Mouse (Mus musculus): ENCODE measurements at regions not wholly inside any gene's neighbourhood (a gene's known extent, or its start where the extent isn't known, plus 50 kb on each side); places are given as distances from the start of the nearest gene placed in this dataset.

DNA sequence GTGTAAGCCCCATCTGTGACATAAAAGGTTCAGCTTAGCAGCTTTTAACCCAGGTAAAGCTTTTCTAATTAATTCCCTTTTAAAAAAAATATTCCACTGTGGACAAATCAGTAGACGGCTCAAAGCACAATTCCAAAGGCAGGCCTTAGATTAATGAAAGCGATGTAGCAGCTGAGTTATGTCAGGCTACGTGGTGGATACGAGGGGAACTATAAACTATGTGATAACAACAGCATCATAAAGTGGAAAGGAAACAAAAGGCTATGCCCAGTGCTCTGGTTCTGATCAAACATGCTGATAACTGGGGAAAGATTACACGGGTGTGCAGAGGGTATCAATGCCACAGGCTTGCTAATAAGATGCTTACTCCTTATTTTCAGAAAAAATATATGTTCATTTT, 184.3 kb upstream of the Rag2 start:
- no peak overlapping the region for H3K4me2 ChIP-seq (ENCODE audit: insufficient read depth, low read depth, poor library complexity, severe bottlenecking)
- H3K4me3 ChIP-seq (replicated peaks in 1 of 3; ENCODE audit: low read depth in 2 of 3, low read length in 2 of 3, poor library complexity in 1 of 3): no peak overlapping the region
- H3K79me2 ChIP-seq (replicated peaks; ENCODE audit: control insufficient read depth, extremely low read depth, insufficient read depth, poor library complexity, severe bottlenecking): no peaks in the 10 kb centered on the region
- no peak for TF ChIP-seq ZNF384 (IDR thresholded peaks at IDR 0.05; ENCODE audit: low read depth, low read length)
- TF ChIP-seq MEF2A (IDR thresholded peaks at IDR 0.05; ENCODE audit: borderline replicate concordance, low read depth, low read length): no peak
- TF ChIP-seq HCFC1 (IDR thresholded peaks at IDR 0.05; ENCODE audit: low read depth, low read length): no peak
- no peak for TF ChIP-seq SIN3A (IDR thresholded peaks at IDR 0.05; ENCODE audit: low read length)
- TF ChIP-seq RCOR1 (conservative IDR thresholded peaks at IDR 0.05; ENCODE audit: low read depth, low read length): no peak
- no peak for TF ChIP-seq EP300 (IDR thresholded peaks at IDR 0.05; ENCODE audit: low read length)
- no peak for TF ChIP-seq MAX (IDR thresholded peaks at IDR 0.05; ENCODE audit: low read length)
- no peak for TF ChIP-seq CTCF (conservative IDR thresholded peaks at IDR 0.05 in 1 of 2, IDR thresholded peaks at IDR 0.05 in 1 of 2; ENCODE audit: low read depth in 2 of 2, low read length in 2 of 2)
- no peak for TF ChIP-seq ZKSCAN1 (IDR thresholded peaks at IDR 0.05; ENCODE audit: borderline replicate concordance, low read depth, low read length)
- TF ChIP-seq MXI1 (IDR thresholded peaks at IDR 0.05; ENCODE audit: low read depth, low read length): no peak
- no peak for TF ChIP-seq NELFE (IDR thresholded peaks at IDR 0.05; ENCODE audit: low read depth, low read length)
- no peak for TF ChIP-seq RAD21 (IDR thresholded peaks at IDR 0.05; ENCODE audit: low read depth, low read length)
- no peak for TF ChIP-seq ETS1 (conservative IDR thresholded peaks at IDR 0.05; ENCODE audit: low read depth, low read length)
- no peak for TF ChIP-seq SMC3 (IDR thresholded peaks at IDR 0.05; ENCODE audit: low read depth, low read length)
- TF ChIP-seq MAZ (IDR thresholded peaks at IDR 0.05; ENCODE audit: low read depth, low read length): no peak
- no peak for TF ChIP-seq USF2 (conservative IDR thresholded peaks at IDR 0.05; ENCODE audit: low read depth, low read length)
- no peak for TF ChIP-seq POLR2A (IDR thresholded peaks at IDR 0.05; ENCODE audit: low read depth, low read length)
- TF ChIP-seq TCF12 (IDR thresholded peaks at IDR 0.05; ENCODE audit: low read depth, low read length): no peak
- H3K9ac ChIP-seq (ENCODE audit: insufficient read depth, low read depth): no peak overlapping the region
- no peak overlapping the region for H3K27ac ChIP-seq (ENCODE audit: insufficient read depth, low read depth)
- H3K9me3 ChIP-seq (replicated peaks; ENCODE audit: low read length): no peaks in the 10 kb centered on the region
- DNase-seq (ENCODE audit: extremely low read depth): no peak
- in situ Hi-C loops (cut with MboI; ENCODE audit: low pct_ligation_motif_present, low pct_unique_long_range_greater_than_20kb, low sequenced_read_pairs): no loop called here
- no peaks in the 10 kb centered on the region for H3K4me1 ChIP-seq (ENCODE audit: control insufficient read depth in 1 of 2, insufficient read depth in 2 of 2)
- dilution Hi-C loops (cut with MboI; ENCODE audit: extremely low pct_ligation_motif_present, extremely low pct_unique_long_range_greater_than_20kb, low sequenced_read_pairs): no loop called here
- no peaks in the 10 kb centered on the region for H3K36me3 ChIP-seq (replicated peaks in 1 of 2; ENCODE audit: control insufficient read depth in 1 of 2, insufficient read depth in 1 of 2, low read length in 1 of 2)
- no peaks in the 10 kb centered on the region for H3K27me3 ChIP-seq (replicated peaks)

DNA sequence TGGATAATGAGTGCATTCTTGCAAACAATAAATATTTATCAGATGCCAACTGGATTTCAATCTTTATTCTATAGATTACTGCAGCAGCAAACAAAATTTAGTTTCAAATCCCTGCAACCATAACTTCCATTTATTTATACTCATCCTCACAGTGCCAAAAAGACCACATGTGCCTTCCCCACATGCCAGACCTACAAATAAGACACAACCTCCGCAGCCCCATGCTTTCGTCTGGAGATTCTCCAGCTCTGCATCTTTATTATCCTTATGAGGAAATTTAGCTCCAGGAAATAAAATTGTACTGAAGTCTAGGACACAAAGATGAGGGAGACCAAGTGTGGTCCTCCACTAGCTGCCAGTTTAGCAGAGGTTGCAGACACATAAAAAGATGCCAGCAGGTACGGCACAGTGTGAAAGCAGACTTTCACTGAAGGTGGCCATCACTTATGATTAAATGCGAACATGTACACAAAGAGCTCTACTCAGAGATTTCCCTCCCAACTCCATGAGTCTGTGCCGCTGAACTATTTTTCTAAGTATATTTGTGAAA, 183.4 kb upstream of the Rag2 start:
- Histone ChIP-seq H3K4me2 (ENCODE audit: insufficient read depth, low read depth, poor library complexity, severe bottlenecking) (no peak overlapping the region), H3K27me3 (replicated peaks) (no peaks in the 10 kb centered on the region), H3K79me2 (replicated peaks; ENCODE audit: control insufficient read depth, extremely low read depth, insufficient read depth, poor library complexity, severe bottlenecking) (no peaks in the 10 kb centered on the region), H3K27ac (ENCODE audit: insufficient read depth, low read depth) (no peak overlapping the region), H3K9ac (ENCODE audit: insufficient read depth, low read depth) (no peak overlapping the region), H3K36me3 (replicated peaks in 1 of 2; ENCODE audit: control insufficient read depth in 1 of 2, insufficient read depth in 1 of 2, low read length in 1 of 2) (no peaks in the 10 kb centered on the region), H3K9me3 (replicated peaks; ENCODE audit: low read length) (no peaks in the 10 kb centered on the region), H3K4me1 (ENCODE audit: control insufficient read depth in 1 of 2, insufficient read depth in 2 of 2) (no peaks in the 10 kb centered on the region), H3K4me3 (replicated peaks in 1 of 3; ENCODE audit: low read depth in 2 of 3, low read length in 2 of 3, poor library complexity in 1 of 3) (no peak overlapping the region)
- no peak for DNase-seq (ENCODE audit: extremely low read depth)
- TF ChIP-seq SIN3A (IDR thresholded peaks at IDR 0.05; ENCODE audit: low read length): no peak
- TF ChIP-seq USF1 (IDR thresholded peaks at IDR 0.05; ENCODE audit: low read depth, low read length): no peak
- no peak for TF ChIP-seq ZC3H11A (IDR thresholded peaks at IDR 0.05; ENCODE audit: low read depth, low read length)
- no peak for TF ChIP-seq POLR2A (IDR thresholded peaks at IDR 0.05; ENCODE audit: low read depth, low read length)
- no peak for TF ChIP-seq MEF2A (IDR thresholded peaks at IDR 0.05; ENCODE audit: borderline replicate concordance, low read depth, low read length)
- no peak for TF ChIP-seq MYC (IDR thresholded peaks at IDR 0.05; ENCODE audit: low read depth, low read length)
- no peak for TF ChIP-seq ZMIZ1 (IDR thresholded peaks at IDR 0.05; ENCODE audit: low read depth, low read length)
- dilution Hi-C loops (cut with MboI; ENCODE audit: extremely low pct_ligation_motif_present, extremely low pct_unique_long_range_greater_than_20kb, low sequenced_read_pairs): no loop called here
- in situ Hi-C loops (cut with MboI; ENCODE audit: low pct_ligation_motif_present, low pct_unique_long_range_greater_than_20kb, low sequenced_read_pairs): no loop called here

All from CH12.LX (cell line).